Mouse (Mus musculus): ENCODE results near the gene Hist1h3a.
A peak's percentile ranks its signal among the peaks of the same experiment; 100 is the strongest.
"Not testable (repeated sequence)": the region's sequence is repeated elsewhere in the genome, so short reads cannot be mapped to it uniquely, and the experiment has no call there.

Gene Hist1h3a

DNA sequence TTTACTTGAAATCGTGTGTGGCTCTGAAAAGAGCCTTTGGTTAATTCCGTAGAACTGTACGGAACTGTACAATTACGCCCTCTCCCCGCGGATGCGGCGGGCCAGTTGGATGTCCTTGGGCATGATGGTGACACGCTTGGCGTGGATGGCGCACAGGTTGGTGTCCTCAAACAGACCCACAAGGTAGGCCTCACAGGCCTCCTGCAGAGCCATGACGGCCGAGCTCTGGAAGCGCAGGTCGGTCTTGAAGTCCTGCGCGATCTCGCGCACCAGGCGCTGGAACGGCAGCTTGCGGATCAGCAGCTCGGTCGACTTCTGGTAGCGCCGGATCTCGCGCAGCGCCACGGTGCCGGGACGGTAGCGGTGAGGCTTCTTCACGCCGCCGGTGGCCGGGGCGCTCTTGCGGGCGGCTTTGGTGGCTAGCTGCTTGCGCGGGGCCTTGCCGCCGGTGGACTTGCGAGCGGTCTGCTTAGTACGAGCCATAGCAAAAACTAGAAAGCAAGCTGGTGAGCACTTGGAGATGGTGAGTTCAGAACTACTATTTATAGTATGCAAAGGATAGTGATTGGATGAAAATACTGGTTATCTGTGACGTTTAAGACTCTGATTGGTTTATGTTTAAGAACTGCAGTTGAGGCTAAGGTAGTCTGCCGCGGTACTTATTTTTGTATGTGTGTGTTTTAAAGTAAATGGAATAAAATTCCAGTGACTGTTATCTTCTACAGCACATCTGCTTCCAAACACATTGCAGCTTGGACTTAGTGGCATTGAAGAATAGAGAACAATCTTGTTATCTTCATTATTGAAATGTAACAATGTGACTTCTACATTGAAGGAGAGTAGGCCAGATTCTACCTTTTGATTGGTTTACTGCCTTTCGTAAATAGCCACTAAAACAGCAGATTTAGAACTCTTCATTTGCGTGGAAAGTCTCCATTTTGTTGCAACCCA is at the start of gene Hist1h3a:
Gene Hist1h3a, minus strand, starts transcription at position 516 of the 951 bp plus-strand sequence.
- peak; percentile 87 for DNase-seq (ENCODE audit: extremely low read depth, insufficient read length, low spot score)

DNA sequence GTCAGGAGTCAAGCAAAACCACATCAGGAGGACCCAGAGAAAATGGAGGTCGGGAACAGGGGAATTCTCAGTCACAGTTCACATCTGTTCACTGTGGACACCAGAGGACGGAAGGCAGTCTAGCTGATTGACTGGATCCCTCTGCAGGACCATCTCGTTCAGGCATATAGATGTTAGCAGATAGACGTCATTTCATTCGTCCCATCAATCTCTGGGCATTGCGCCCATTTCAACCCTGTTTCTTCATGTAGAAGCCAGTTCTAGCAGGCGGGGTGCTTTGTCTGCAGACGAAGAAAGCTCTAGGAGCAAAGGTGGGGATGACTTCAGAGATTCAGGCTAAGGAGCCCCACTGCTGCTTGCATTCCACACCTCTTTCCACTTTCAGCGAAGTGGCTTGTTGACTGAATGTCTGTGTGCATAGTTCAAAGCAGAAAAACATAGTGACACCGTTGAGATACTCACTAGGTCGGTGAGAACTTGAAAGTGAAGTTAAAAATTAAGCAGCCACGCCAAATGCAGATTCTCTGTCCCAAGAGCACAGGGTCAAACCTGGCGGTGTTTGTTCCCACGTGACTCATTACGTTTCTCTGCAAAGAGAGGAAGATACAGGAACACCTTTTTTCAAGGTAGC is 44.4 kb upstream of the Hist1h3a start, which contains the start of gene Slc17a2:
Gene Slc17a2, plus strand, starts transcription at position 572 of the 631 bp plus-strand sequence.
- DNase-seq (ENCODE audit: extremely low read depth, insufficient read length, low spot score): no peak

DNA sequence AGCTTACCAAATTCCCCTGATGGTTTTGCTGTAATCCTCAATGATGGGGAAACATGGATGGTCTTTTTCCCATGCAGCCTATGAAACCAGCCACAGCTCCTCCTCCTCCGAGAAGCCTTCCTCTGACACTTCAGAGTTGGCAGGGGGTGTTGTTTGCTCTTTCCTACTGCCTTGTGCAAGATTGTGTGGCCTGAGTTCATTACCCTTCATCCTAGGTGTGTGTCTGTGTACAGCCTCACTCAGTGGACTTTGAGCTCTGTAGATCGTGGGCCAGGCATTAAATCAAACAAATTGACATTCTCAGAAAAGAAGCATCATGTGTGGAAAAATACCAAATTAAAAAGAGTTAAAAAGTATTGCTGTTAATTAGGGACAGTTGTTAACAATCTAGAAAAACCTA is 42.3 kb upstream of the Hist1h3a start:
- no peak for DNase-seq (ENCODE audit: extremely low read depth, insufficient read length, low spot score)

DNA sequence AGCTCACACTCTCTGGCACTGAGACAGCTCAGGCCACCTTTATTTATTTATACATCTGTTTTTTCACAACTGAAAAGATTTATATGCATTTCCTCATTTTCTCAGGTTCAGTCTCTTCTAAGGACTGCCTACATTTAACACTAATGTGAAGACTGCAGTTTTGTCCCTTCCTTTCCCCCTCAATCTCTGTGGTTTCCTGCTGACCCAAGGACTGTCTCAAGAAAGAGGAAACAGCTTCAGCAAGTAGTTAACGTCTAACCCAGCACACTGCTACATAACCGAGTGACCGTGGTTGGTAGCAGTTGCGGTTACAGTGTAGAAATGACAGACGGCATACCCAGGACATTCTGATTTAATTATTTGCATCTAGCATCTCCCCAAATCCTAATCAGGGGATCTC is 37.2 kb upstream of the Hist1h3a start:
- no peak for DNase-seq (ENCODE audit: extremely low read depth, insufficient read length, low spot score)

DNA sequence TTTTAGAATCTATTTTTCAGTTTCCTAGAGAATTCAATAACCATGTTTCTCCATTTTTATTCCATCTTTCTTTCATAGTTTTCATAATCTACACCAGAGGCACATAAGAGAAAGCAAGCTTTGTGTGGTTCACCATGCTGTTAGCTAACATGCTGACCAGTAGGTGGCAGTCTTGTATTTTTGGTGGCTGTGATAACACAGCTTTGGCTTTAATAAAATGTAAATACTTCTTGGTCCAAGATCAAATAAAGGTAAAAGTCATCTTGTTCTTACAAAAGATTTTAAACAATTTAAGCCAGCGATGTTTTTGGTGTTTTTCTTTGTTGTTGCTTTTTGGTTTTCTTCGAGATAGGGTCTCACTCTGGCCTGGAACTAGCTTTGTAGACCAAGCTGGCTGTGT is 30.3 kb upstream of the Hist1h3a start:
- no peak for DNase-seq (ENCODE audit: extremely low read depth, insufficient read length, low spot score)

DNA sequence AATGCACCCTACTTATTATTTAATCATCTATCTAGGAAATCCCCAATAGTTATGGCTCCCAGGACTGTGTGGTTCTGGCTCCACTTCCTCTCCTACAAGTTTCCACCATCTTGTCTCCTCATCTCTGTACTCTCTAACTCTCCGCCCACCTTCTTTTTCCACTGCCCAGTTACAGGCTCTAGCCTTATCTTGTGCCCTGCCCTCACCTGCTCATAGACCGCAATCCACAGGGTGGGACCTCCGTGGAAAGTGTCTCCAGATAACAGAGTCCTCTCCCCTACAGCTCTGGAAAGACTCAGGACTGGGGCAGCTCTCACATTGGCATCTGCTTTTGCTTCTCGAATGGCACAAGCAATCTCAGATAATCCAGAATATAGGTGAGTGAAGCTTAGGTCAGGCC is 16.8 kb upstream of the Hist1h3a start:
- no peak for DNase-seq (ENCODE audit: extremely low read depth, insufficient read length, low spot score)

DNA sequence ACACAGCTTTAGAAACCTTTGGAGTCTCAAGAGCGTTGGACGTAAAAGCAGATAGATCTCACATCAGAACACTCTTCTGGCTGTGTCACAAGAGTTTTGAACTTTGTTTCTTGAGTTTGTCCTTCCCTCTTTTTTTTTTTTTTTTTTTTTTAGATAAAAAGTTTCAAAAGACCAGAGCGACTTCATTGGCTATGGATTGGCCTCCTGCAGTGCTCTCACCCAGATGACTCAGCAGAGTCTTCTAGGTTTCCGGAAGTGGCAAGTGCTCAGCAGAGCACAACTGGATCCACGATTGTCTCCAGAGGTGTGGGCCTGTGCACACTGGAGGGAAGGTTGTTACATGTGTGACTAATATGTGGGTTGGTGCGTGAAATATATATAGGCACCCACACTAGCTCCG is 16.2 kb upstream of the Hist1h3a start:
- DNase-seq (ENCODE audit: extremely low read depth, insufficient read length, low spot score): no peak

DNA sequence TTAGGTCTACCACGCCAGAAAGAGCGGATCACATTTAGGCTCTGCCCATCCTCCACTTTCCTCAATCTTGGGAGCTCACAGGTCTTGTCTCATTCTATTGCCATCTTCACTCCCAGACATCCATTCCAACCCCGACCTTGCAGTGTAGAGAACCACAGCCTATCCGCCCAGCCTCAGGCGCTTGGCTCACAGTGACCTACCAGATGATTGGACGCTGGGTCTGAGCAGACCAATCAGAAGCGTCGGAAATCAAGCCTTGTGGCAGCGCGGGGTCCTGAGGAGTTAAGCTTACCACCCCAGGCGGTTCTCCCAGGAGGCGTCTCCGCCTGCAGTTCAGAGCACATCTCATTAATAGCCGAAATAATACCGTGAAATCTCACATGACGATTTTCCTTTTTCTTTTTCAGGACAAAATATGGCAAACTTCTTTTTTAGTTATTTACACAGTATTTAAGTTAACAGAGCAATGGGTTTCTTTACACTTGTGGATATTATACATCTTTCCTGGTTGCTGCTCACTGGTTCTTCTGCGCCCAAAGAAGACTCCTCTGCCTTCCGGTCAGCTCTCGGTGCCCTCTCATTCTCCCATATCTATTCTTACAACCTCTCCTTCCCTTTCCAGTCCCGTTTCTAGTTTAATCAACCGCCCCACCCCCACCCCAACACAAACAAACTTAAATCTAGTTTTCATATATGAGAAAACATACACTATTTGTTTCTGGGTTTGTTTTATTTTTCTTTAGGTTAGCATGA is 10.6 kb upstream of the Hist1h3a start:
- DNase-seq (ENCODE audit: extremely low read depth, insufficient read length, low spot score): no peak

DNA sequence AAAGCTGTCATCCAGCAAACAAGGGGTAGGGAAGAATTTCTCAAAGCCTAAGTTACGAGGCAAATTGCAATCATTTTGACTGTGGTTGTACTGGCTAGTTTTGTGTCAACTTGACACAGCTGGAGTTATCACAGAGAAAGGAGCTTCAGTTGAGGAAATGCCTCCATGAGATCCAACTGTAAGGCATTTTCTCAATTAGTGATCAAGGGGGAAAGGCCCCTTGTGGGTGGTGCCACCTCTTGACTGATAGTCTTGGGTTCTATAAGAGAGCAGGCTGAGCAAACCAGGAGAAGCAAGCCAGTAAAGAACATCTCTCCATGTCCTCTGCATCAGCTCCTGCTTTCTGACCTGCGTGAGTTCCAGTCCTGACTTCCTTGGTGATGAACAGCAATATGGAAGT is 7.4 kb upstream of the Hist1h3a start, which contains the start of gene Trim38:
Gene Trim38, plus strand, starts transcription at position 301 of the 400 bp plus-strand sequence.
- DNase-seq (ENCODE audit: extremely low read depth, insufficient read length, low spot score): not testable (repeated sequence)

DNA sequence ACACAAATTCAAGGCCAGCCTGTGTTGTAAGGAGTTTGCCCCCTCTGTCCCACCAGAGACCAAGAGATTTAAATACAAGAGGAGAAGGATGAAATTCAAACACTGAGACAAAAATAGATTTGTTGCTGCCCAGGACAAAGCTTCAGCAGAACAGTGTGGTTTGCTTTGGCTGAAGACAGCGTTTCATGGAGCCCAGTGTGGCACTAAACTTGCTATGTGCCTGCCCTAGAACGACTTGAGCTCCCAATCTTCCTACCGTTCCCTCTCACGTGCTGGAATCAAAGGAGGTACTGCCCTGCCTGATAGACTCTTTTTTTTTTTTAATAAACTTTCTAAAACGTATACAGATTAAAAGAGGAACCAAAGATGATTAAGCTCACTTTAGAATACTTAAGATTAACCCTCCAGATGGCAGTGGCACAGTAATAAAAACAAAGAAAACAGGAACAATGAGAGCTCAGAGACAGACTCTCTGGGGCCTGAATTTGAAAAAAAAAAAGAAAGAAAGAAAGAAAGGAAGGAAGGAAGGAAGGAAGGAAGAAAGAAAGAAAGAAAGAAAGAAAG is 6.7 kb upstream of the Hist1h3a start:
- no peak for DNase-seq (ENCODE audit: extremely low read depth, insufficient read length, low spot score)

DNA sequence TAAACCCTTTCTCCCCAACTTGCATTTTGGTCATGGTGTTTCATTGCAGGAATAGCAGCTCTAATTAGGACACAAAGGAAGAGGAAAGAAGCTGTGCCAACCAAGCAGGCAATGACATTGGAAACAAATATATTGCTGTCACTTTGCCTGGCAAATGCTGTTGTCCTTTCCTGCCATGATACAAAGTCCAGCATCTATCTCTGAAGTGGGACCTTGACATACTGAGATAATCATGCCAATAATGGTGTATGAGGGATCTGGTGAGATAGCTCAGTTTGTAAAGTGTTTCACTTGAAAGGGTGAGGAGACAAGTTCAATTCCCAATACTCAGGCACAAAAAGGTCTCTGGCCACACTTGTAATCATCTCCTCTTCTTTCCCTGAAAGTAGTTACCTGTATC is 4.6 kb upstream of the Hist1h3a start:
- DNase-seq (ENCODE audit: extremely low read depth, insufficient read length, low spot score): no peak

DNA sequence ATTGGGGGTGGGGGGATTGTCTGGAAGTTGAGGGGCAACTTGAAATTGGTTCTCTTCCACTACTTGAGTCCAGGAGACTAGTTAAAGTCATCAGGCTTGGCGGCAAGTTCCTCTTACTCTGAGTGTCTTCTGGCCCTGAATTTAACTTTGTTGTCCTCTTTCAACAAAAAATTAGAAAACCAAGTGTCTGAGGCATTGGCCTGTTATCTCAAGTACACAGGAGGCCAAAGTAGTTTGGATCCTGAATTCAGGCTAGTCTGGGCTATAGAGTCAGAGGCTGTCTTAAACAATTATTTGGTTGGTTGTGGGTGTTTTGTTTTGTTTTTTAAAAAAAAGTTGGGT is 3.0 kb upstream of the Hist1h3a start:
- DNase-seq (ENCODE audit: extremely low read depth, insufficient read length, low spot score): no peak

DNA sequence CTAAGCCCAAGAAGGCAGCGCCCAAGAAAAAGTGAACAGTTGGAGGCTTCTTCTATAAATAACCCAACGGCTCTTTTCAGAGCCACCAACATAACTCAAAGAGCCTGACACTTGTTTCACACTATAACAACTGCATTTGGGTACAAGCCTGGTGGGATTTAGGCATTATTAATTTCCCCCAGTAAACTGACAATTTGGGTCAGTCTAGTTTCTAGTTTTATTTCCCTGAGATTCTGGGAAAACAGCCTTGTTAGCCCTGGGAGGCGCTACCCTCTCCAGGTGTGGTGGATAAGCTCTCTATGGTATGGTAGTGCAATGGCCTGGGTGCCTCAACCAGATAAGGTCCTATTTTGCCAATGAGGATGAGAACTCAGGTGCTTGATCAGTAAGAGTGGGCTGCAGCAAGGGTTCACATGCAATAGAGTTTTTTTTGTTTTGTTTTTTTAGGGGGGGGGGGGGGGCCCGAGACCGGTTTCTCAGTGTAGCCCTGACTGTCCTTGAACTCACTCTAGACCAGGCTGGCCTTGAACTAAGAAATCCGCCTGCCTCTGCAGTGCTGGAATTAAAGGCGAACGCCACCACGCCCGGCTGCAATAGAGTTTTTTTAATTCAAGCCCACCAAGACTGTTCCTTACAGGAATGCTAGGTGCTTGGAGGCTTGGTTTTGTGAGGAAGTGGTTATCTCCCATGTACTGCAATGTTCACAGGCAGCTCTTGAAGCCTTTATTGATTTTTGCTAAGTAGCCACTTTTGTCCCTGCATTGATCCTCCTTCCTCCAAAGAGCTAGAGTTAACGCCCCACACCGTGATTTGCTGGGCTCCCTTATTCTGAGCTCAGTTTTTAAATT is 2.4 kb upstream of the Hist1h3a start:
- DNase-seq (ENCODE audit: extremely low read depth, insufficient read length, low spot score): peak; percentile 39

DNA sequence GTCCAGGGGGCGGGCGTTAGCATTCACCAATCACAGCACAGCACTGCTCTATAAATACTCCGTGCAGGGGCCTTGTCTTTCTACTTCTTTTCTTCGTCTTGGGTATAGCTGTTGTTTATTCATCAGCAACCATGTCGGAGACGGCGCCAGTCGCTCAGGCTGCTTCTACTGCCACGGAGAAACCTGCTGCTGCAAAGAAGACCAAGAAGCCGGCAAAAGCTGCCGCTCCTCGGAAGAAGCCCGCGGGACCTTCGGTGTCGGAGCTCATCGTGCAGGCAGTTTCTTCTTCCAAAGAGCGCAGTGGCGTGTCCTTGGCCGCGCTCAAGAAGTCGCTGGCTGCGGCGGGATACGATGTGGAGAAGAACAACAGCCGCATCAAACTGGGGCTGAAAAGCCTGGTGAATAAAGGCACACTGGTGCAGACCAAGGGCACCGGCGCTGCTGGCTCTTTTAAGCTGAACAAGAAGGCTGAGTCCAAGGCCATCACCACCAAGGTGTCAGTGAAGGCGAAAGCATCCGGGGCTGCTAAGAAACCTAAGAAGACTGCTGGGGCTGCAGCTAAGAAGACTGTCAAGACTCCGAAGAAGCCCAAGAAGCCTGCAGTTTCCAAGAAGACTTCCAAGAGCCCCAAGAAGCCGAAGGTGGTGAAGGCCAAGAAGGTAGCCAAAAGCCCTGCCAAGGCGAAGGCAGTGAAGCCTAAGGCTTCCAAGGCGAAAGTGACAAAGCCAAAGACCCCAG is 1.6 kb upstream of the Hist1h3a start, which contains the start of gene Hist1h1a:
Gene Hist1h1a, plus strand, starts transcription at position 81 of the 738 bp plus-strand sequence.
- peak; percentile 90 for DNase-seq (ENCODE audit: extremely low read depth, insufficient read length, low spot score)

DNA sequence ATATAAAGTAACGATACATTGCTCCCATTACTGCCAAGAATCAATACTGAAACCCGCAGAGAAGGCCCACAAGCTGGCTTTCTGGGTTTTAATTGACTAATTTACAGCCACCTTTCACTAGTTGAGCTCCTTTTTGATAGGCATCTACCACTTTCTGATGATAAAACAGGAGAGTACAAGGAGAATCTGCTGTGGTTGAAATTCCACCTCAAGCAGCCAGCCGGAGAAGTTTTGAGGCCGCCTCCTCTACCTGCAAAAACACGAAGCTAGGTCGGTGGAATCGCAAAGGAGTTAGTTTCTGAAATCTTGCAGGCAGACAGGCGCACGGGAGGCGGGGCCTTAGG is 1.0 kb upstream of the Hist1h3a start:
- no peak for DNase-seq (ENCODE audit: extremely low read depth, insufficient read length, low spot score)

DNA sequence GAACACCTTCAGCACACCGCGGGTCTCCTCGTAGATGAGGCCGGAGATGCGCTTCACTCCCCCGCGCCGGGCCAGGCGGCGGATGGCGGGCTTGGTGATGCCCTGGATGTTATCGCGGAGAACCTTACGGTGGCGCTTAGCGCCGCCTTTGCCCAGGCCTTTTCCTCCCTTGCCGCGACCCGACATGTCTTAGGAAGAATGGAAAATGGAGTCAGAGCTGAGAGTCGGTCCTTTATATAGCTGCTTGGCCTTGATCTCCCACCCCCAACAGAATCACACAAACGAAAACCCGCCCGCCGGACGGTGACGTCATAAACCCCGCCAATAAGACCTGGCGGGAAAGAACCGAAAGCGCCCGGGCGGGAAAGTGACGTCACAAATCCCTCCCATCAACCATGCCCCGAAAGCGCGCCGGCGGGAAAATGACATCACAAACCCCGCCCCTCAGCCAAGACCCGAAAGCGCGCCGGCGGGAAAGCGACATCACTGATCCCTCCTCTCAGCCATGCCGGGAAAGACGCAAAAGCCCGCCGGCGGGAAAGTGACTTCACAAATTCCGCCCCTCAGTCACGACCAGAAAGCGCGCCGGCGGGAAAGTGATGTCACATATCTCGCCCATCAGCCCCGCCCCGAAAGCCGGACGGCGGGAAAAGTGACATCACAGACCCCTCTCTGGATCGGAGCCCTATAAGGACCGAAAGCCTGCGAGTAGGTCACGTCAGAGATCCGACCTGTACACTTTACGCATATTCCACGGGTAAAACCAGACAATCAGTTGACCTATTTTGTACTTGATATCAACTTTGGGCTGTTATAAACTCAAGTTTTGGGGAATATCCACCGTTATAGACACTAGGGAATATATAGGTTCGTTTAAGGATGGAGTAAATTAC is 968 bp downstream of the Hist1h3a start, which contains the start of gene Hist1h4a:
Gene Hist1h4a, minus strand, starts transcription at position 259 of the 893 bp plus-strand sequence.
- DNase-seq (ENCODE audit: extremely low read depth, insufficient read length, low spot score): peak; percentile 97

DNA sequence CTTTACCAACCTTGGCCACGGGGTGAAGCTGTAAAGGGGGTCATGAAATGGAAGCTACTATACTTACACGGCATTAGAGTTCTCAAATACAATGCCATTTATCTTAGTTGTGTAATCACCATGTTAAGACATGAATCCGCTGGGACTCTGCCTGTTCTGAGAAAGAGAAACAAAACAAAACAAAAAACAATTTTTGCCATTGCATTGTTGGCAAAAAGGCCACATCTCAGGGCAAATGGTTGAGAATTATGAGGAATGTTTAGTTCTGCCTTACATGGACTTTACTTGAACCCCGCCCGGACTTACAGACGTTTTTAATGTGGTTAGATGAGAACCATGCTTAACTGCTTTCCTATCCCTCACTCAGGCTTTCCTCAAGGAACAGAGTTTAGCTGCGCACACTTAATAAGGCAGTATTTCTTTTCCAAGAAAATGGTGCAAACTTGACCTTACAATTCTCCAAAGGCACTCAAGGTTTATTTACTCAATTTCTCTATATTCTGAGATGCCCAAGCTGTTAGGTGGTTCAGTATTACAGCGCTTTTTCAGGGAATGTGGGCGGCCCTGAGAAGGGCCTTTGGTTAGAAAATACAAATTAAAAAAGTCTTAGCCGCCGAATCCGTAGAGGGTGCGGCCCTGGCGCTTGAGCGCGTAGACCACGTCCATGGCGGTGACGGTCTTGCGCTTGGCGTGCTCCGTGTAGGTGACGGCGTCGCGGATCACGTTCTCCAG is 1.8 kb downstream of the Hist1h3a start:
- DNase-seq (ENCODE audit: extremely low read depth, insufficient read length, low spot score): peak; percentile 70

DNA sequence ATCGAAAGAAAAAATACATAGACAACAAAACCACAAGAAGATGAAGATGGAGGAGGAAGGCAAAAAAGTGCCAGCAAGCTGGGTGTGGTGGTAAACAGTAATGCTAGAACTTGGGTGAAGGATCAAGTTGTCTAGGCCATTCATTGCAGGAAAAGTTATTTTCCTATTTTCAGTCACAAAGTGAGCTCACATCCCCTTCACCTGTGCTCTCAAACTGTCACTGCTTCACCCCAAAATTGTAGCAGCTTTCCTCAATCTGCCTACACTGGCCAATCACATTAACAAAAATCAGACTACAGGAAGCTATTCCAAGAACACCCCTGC is 2.3 kb downstream of the Hist1h3a start:
- DNase-seq (ENCODE audit: extremely low read depth, insufficient read length, low spot score): peak; percentile 20

Data from 3134 (cell line).